Mouse (Mus musculus): ENCODE measurements around the gene Notch2.

The Notch2 gene

DNA sequence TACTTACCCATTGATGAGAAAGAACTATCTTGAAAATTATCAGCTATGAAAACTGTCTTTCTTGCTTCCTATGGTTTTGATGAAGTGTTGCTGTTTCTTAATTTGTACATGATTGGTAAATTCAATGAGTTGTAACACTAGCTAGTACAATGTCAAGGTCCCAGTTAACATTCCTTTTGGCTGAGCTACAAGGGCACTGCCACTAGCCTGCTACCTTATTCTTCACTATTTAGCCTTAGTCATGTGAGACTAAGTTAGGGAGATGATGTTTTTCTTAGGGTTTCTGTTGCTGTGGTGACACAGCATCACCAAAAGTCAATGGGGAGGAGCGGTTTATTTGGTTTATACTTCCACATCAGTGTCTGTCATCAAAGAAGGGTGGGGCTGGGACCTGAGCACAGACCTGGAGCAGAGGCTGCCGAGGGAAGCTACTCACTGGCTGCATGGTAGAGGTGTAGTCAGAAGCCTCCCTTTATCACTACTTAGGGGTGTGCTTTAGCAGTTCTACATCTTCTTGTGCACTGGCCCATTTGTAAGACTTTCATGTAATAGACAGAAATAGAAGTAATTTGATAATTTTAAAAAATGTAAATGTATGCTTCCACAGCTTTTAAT, 66.4 kb downstream of the Notch2 start:
- DNase-seq: no peak

DNA sequence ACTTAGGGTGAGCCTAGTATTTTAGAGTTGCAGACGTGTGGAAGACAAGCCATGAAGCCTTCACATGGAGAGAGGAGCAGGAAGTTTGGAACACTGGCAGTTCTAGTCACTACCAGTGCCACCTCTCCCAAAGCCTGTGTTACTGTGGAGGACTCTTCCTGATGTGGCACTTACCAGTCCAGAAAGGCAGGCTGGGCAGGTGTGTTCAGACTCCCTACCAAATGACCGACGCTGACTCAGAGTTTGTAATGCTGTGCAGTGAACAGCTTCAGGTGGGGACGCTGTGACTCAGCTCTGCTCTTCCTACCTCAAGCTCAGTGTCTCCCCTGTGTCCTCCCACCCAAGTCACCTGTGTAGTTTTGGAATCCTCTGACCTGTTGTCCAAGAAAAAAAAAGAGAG, 67.3 kb downstream of the Notch2 start:
- no peak for DNase-seq

DNA sequence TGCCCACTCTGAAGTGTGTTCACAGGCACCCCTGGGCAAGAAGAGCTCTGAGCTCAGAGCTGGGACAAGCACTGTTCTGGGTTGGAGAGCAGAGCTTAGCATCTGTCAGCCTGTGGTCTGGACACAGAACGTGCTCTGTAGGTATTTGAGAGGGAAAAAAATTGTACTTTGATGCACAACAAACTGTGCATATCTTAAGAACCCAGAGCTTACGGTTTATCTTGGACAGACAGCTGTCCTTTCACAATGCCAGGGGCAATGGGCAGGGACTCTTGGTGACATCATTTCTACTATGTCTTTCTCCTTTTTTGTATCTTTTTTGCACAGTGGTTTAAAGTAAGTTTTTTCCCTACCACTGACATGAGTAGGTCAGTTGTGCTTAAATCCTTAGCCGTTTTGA, 68.9 kb downstream of the Notch2 start:
- no peak for DNase-seq

DNA sequence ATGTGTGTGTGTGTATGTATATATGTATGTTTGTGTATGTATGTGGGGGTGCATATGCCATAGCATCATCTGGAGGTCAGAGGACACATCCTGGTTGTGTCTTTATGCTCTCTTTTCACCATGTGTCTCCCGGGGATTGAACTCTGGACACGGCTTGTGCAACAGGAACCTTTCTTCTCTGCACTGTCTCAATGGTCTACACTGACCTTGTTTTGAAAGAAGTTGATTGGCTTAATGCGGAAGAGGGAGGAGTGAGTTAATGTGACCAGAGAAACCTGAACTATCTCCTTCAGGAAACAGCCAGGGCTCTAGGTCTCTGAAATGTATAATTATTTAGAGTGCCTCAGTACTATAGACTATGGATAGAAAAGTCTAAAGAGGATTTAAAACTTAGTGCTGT, 69.6 kb downstream of the Notch2 start:
- DNase-seq: no peak

DNA sequence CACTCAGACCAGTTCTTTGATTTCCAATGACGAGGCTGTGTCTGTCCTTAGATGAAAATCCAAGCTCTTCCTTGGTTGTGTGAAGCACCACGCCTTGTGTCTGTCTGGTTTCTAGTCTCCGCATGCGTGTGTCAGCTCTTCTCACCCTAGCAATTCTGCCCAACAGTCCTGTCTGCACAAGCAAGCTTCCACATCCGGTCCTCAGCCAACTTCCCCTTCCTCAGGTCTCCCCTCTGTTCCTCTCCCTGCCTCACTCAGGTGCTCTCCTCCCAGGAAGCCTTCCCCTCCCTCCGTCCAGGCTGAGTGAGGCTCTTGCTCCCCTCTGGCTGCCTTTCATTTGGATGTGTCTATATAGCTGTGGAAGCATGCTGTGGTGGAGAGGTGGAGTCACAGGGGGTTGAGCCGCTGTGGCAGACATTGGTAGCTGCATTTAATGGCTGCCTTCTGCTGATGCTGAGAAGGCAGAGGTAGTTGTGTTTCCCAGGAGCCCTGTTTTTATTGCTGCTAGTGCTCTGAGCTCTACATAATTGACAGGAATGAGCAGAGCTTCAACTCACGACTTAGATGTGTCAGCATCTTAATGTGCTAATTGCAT, 70.8 kb downstream of the Notch2 start:
- no peak for DNase-seq

DNA sequence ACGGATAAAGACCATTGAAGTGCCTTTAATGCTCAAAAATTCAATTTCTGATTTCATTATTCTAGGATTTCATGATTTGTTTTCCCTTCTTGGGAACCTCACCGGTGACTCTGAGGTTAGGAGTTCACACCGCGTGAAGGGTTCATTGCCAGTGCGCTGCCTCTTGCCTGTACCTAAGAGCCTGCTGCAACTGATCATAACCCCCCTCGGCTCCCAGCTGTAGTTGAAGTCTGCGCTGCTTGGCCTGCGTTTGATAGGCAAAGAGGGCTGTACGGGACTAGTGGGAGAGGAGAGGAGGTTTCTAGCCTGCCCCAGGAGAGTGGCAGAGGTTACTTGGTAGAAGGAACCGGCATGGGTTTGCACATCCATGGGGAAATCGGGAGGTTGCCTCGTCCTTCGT, 71.5 kb downstream of the Notch2 start:
- DNase-seq: no peak

DNA sequence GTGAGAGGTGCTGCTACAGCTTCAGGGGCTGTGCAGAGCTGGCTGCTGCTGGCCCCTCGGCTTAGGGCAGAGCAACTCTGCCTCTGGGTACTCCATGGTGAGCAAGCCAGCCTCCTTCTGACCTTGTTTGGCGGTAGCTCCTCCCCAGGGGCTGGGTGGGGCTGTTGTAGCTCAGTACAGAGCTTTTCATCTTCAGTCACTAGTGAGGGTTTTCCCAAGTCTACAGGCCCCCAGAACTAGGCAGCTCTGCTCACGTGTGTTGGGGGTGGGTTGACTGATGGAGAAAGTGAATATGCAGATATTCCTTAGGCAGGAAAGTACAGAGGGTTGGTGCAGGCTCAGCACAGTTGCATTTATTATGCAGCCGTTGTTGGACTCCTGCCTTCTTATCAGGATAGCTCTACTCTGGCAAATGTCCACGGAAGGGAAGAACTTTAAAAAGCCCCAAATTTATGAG, 72.5 kb downstream of the Notch2 start:
- no peak for DNase-seq

DNA sequence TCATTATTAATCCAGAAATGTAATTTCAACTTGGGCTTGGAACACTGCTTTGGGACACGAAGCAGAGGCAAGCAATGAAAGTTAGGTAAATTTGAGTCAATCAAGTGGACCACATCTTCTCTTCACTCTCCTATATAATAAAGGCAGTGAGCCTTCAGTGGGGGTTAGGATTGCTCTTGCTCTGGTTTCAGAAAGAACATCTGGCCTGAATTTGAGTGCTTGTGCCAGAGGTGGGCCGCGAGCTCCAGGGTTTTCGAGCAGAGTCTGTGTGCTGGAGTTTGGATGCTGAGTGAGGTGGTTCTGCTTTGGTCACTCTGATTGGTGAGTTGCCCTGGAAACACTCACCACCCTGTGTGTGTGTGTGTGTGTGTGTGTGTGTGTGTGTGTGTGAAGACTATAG, 73.1 kb downstream of the Notch2 start:
- DNase-seq: no peak

DNA sequence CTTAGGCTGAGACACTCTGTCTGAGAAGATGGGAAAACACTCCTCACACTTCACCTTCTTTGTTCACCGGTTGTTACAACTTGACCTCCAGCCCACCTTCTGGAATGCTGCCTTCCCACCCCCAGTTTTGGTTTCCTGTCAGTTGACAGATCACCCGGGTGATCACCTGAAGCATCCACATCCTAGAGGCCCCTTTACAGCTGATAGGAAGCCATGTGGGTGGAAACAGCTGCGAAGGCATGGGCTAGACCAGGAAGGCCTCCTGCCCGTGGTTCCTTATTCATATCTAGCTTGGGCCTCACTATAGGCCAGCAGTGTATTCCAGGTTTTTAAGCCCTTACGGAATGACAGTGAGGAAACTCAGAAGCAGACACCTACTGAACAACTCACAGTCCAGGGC, 73.5 kb downstream of the Notch2 start:
- no peak for DNase-seq

DNA sequence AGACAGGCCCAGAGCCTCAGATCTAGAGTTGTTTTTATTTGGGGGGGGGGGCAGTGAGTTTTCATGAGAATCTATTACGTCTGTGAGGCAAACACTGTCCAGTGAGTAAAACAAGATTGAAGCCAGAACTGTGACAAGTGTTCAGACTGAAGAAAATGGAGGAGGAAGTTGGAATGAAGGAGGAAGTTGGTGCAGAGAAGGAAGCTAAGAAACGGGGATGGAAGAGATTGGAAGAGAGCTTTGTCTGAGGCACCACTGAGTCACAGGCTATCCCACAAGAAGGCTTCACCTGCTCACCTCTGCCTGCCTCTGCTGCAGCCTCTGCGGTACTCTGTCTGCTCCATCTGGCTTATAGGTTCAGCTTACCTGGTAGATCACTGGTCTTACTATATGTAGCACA, 74.2 kb downstream of the Notch2 start:
- no peak for DNase-seq

DNA sequence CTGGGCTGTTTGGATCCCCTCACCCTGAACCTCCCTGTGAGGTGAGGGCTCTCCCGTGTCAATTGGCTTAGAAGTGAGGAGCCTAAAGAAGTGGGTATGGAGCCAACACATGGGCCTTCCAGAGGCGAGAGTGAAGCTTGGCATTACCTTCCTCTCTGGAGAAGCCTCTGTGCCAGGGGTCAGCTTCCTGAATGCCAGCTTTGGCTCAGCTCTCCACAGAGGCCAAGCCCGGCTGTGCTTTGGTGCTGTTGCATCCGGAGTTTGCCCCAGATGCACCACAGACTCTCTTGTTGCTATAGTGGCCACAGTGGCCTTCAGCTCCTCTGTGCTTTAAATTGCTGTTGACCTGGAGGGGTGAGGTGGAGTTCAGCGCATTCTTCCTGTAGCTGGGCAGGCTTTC, 76.4 kb downstream of the Notch2 start:
- no peak for DNase-seq

DNA sequence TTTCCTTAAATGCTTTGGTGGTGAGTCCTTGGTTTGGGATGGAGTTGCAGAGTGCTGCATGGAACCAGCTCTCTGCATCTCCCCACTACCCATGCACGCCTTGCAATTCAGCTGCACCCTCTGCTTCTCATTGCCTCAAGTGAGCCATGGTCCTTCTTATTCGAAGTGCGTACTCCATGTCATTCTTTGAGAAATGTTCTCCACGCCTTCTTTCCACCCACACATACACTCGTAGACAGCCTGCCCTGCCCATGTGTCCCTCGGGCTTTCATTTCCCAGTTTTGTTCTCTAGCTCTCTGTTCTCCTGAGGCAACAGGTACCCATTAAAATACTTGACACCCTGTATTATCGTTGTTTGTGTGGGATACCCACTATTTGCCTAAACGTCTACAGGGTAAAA, 76.8 kb downstream of the Notch2 start:
- DNase-seq: no peak

DNA sequence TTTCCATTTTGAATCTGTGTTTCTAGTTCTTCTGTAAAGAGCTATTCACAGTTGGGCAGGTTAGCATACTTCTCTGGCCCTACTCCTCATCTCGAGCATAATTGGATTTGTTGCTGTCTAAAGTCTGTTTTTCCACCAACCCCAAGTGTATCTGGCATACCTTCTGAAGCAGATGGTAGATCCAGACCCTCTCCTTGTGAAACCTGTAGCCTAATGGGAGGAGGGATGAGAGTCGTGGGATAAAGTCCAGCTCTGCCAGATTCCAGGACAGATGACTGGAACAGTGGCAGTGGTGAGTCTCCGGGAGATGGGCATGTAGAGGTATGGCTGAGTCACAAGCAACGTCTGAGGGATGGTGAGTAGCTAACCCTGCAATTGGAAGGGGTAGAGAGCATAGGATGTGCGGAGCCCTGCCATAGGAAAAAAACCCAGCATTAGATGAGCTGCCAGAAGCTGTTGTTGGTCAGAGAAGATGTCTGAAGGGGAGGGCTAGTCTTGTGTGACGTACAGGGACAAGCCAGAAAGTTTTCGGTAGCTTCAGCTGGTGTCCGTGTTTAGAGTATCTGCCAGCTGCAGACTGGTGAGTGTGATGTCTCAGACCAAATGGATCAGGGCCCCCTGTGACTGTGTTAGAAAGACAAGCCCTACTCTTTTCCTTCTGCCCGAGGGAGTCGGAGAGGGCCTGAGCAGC, 79.5 kb downstream of the Notch2 start:
- no peak for DNase-seq

DNA sequence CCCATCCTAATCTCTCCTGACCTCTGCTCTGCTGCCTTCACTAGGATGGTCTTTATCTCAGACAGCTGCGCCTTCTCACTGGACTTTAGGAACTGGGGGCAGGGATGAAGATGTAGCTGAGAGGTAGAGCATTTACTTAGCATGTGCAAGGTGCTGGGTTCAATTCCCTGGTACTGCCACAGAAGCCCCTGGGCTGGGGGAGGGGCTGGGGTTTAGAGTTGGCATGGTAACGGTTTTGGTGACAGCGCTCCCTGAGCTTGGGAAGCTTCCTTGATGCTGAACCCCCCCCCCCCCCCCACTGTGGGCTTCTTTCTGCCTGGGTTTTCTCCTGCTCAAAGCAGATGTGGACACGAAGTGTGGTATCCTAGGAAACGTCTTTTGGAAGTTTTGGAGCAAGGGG, 80.6 kb downstream of the Notch2 start:
- DNase-seq: no peak

DNA sequence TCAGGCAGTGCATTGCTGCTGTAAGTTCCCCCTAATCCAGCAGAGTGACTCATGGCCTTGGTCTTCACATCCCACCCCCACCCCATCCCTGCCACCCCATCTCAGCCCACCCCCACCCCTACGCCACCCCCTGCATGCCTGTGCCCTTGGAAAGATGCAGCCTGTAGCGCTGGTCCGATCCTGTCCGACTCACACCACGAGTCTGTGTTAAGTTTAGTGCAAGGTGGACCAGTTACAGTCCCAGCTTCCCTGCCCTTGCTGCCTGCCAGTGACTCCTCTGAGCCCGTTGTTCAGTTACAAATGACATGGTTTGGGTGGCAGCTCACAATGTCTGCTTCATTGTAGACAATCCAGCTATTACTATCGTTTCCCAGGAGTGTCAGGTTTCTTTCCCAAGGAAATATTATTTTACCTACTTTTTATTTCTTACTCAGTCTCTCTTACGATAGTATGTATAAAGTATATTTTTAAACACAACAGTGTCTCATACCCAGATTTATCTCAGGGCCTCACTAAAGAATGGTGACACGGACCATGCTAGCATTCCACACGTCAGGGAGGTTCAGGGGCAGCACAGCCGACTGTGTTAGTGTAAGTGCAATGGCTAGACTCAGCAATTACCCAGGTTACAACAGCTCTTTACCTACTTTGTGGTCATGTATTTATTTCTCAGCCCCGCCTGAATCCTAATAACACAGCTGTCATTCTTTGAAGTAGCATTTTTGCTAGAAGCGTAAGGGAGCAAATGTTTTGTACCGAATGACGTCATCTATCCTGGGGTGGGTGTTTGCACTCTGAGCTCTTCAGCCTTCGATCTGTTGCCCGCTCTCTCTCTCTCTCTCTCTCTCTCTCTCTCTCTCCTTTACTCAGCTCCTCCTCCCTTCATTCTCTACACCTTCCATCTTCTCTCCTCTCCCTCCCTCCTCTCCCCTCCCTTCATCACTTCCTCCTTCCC, 81.6 kb downstream of the Notch2 start:
- no peak for DNase-seq

DNA sequence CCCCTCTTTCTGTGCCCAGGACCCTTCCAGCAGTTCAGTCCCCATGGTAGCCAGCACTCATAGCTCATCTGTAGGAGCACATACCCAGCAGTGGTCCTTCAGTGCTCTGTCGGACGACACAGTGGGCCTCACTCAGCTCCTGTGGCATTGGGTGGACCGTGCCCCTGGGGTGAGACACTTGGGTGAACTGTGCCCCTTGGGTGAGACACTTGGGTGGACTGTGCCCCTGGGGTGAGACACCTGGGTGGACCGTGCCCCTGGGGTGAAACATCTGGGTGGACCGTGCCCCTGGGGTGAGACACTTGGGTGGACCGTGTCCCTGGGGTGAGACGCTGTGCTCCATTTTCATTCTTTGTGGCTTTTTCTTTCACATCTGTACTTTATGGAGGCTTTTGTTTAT, 83.7 kb downstream of the Notch2 start:
- DNase-seq: no peak

DNA sequence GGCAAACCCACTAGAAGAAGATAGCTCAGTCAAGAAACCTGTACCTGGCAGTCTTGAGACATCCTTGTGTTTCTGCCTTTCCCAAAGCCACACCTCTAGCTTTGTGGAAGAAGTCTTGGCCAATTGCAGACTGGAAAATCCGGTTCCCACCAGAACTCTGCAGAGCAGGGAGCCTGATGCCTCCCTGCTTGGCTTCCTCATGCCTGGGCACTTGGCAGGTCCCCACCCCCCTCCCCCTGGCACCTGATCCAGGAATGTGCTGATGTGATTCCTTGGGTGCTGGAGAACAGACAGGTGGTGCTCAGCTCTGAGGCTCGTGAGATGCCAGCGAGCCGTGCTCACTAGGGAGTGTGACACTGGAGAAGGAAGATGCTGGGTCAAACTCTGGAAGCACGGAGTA, 85.3 kb downstream of the Notch2 start:
- no peak for DNase-seq

DNA sequence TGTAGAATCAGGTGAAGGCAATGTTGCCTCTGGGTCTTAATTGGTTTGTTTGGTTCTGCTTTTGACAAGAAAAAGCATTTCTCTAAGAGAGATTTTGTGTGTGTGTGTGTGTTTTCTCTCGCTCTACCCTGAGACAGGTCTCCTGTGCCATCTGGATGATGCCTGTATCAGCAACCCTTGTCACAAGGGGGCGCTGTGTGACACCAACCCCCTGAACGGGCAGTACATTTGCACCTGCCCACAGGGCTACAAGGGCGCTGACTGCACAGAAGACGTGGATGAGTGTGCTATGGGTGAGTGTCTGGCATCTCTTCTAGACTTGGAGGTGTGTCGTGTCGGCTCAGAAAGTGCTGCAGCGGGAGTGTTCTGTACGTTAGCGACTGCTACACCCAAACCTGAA, 86.0 kb downstream of the Notch2 start:
- DNase-seq: no peak

DNA sequence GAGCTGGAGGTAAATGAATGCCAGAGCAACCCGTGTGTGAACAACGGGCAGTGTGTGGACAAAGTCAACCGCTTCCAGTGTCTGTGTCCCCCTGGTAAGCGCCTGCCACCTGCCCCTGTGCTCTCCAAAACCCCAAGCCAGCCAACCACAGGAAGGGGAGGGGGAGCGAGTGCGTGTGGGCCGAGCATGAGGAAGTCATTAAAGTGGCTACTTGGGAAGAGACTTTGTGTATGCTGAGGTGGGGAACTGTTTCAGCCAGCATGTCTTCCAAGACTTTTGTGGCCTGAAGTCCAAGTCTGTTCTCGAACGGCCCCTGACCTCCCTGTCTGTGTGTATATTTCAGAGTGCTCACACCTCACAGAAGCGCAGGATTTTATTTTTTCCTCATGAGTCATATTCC, 88.2 kb downstream of the Notch2 start:
- no peak for DNase-seq

DNA sequence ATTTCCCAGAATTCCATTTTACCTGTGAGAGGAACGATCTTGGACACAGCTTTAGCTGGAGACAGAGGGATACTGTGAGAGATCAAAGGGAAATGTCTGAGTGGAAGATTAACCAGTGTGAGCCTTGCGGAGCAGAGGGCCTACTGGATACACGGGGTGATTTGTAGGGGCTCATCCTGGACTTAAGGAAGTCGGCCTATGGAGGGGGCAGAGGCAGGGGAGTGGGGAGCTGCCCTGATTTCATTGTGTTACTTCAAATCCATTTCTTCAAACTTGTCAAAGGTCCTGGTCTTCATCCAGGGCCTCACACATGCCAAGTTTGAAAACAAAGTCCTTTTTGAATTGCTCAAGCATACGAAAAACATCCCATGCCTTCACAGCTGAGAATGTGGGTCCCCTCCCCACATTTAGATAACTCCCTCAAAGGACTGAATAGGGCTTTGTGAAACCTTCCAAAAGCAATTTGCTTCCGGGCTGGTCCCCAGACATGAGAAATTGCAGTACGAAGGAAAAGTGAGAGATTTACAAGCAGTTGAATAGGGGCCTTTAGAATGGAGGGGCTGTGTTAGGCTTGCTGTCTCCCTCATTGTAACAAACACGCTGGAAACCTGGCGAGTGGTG, 91.6 kb downstream of the Notch2 start:
- no peak for DNase-seq

DNA sequence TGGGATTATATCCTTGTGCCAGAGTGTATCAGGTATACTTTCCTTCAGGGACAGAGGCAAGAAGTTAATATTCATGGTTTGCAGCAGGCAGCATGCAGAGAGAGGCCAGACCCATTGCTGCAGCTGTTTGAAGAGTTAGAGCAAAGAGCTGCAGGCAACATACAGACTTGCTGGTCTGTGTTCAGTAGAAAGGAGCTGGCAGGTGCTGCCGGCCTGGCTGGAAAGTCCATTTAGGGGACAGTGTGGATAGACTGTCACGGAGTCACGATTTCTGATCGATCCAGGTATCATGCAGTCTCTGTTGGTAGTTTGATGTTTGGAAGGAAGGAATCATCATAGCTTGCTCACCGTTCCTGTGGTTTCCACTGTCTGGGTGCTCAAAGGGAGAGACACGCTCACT, 92.2 kb downstream of the Notch2 start:
- DNase-seq: no peak

DNA sequence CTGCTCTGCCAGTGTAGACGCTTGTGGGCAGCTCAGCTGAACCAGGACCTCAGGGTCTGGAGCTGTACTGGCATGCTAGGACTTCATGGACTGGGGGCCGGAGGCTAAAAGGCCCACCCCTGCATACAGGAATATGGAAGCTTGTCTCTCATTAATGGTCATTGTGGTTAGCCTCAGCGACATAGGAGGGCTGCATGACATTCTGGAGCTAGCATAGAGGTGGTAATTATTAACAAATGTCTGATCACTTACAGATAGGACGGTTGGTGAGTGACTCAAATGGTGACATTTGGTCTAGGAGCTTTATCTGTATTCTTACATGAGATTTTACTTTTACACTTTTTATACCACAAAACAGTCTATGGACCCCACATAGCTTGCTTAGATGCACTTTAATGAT, 92.8 kb downstream of the Notch2 start:
- DNase-seq: no peak
